Mouse (Mus musculus) megakaryocyte-erythroid progenitor cell, adult 5-6 weeks (primary cell): ENCODE measurements at regions not wholly inside any gene's neighbourhood (a gene's known extent, or its start where the extent isn't known, plus 50 kb on each side); places are given as distances from the start of the nearest gene placed in this dataset.
A peak's percentile ranks its signal among the peaks of the same experiment; 100 is the strongest.

Source experiments
- ATAC-seq: replicated peaks from 2 replicates; pipeline ENCODE4 v1.8.0; 2016; ENCODE audit warnings: mild to moderate bottlenecking, inconsistent platforms; ENCODE audit not compliant: severe bottlenecking, poor library complexity, low FRiP score, low TSS enrichment

DNA sequence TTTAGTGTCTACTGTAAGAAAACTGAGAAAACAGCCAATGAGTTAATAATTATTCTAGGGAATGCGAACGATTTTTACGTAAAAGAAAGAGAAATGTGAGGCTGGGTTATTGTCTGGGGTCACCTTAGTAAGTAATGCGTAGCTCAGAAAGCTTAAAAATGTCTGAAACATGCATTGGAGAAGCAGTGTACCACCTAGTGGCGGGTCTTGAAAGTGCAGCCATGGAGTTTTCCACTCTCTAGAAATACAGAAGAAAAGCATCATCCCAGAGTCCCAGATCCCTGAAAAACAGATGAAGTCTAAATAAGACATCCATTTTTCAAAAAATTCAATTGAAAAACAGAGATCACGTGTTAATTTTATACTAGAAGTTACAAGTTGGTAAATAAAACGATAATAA, 67.0 kb upstream of the Pkn2 start:
- ATAC-seq: peak; percentile 63

DNA sequence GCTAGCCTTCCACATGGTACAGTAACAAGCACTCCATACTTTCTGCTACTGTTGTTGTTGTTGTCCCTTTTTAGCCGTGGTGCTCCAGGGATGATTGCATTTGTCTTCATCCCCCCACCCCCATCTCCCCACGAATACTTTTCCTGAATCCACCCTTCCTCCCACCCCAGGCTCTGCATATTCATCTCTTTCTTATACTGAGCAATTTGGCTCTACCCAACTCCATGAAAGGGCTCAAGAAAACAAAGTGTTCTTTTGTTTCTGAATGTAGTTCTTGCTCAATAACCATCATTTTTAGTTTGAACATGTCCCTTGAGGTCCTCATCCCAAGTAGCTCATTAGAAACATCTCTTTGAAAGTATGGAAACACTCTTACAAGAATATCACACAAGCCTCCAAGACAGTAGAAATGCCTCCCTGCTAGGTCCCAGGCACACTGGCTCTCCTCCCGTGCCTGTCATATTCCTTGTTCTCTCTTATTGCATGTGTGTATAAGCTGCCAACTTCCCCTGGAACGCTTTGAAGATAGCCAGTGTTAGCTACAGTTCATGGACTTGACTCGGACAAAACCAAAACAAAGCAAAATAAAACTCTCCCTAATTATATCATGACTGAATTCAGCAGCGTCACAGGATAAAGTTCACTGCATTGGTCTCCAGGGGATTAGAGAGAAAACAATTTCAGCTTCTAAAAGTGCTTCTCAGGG, 59.7 kb upstream of the Pkn2 start:
- ATAC-seq: no peak

DNA sequence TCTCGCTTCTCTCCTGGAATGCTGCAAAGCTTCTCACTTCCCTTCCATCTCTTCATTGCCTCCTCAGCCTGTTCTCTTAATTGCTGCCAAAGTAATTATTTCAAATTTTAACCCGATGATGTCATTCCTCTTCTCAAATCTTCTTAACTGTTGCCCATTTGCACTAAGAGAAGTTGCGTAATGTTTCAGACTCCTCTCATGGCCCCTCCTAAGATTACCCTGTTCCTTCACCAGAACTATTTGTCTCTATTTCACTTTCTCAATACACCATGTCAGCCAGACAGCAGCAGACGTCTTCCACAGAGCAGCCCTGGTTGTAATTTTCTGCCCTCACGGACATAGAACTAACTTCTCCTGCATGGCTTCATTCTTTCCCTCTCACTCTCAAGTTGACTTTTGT, 59.1 kb upstream of the Pkn2 start:
- ATAC-seq: no peak

DNA sequence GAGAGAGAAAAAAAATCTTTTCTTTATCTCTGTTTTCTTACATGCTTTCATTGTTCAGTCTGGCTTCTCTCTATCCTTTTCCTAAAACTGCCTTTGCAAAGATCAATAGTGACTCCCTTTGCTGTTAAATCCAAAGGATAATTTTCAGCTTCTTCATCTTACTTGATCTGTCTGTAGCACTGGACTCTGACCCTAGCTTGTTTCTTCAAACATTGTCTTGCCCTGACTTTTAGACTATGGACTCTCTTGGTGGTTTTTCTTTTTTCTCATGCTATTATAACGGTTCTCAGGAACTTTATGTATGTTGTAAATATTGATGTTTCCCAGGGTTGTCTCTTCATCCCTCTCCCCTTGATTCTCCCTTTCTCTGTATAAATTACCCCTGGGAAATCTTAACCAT, 58.0 kb upstream of the Pkn2 start:
- no peak for ATAC-seq

DNA sequence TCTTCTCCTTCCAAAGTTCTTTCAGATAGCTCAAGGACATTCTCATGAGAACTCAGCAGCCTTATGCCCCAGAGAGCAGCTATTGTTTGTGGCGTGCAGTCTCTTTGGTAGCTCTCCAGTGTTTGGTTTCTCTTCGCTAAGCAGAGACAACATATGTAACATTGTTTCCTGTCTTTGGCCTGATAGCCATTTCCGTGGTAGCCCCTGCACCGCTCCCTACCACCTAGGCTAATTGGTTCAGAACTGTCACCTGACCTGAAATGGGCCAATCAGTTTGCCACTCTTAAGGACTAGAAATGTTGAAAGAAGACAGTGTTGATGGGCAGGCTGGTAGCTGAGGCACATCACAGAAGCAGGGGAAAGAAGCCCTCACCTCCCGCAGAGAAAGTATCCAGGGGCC, 54.1 kb upstream of the Pkn2 start:
- ATAC-seq: peak; percentile 86

DNA sequence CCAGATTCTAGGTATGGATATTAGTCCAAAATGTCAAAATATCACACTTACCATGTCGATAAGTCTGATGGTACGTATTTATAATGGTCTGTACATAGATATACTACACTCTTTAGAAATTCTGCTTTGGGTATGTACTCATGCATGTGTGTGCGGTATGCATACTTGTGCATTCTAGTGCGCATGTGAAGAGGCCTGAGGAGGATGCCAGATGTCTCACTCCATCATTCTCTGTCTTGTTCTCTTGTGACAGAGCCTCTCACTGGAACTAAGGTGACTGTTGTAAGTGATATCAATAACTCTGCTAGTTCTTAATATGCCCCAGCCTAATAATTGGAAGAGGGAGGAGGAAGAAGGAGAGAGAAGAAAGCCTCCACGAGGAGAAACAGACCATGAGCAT, 52.5 kb upstream of the Pkn2 start:
- ATAC-seq: no peak

DNA sequence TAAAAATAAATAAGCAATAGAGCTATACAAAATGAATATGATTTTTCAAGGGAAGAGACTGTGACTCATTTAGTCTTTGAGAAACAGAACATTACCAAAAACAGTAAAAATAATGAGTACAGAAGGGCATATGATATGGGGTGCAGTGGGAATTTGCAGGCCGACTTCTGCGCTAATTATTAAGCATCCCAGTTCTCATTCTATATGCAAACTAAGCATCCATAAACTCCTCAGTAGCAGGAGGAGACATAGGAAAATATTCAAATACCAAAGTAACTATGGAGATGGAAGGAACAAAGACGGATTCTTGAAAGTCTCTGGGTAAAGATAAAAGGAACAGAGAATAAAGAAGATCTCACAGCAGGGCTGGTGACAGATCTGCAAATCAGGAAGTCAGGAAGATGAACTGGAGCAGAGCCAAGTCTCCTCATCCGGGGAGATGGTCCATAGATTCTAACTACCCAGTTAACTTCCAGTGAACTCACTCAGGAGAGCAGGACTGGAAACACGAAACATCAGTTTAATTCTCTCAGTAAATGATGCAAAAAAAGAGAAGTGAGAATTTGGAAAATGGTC, 52.0 kb upstream of the Pkn2 start:
- no peak for ATAC-seq
